Mouse (Mus musculus): ENCODE measurements around the gene Bnipl.

GRCm38 (mm10) chr3:95200132-95200531 lies 50.9 kb downstream of the Bnipl start:
- TF ChIP-seq CHD2 (IDR thresholded peaks at IDR 0.05; ENCODE audit: low read depth, low read length) (no peak), HCFC1 (IDR thresholded peaks at IDR 0.05; ENCODE audit: borderline replicate concordance, insufficient read depth, low read length) (no peak), ZNF384 (IDR thresholded peaks at IDR 0.05; ENCODE audit: low read depth, low read length) (no peak)

Data from ES-E14 (cell line).